Mouse (Mus musculus) embryo, embryonic 11 days (tissue): Measurements from ENCODE around the gene Rasl11b.

ENCODE experiments used
- DNase-seq: peaks from one replicate; pipeline ENCODE4 v3.0.0-alpha.2; 2015

Gene Rasl11b

DNA sequence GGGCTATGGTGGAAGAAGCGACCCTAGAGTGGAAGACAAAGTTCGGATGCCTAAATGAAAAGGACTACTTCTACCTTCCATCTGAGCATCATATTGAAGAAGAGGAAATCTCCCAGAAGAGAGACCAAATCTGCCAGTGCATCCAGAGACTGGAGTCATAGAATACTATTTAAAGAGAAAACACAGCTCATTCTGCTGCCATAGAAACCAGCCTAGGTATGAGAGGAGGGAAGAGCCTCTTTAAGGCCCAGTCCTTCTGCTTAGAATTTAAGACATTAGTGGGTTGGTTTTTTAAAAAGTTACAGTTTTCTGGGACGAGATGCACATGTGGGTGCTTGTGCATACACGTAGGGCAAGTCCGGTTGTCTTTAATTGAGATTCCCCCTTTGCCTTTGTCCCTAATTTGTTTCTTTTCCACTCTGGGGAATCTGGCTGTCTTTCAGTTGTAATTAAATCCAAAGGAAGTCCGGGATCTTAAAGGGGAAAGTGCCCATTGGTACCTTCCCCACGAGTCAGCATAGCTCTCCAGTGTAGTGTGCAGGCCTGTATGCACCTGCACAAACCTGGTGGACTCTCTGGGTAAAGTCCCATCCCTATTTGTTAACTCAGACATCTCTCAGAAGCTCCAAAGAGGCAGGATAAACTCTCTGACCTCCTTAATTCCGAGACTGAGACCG is 5.5 kb upstream of the Rasl11b start:
- no peak for DNase-seq

DNA sequence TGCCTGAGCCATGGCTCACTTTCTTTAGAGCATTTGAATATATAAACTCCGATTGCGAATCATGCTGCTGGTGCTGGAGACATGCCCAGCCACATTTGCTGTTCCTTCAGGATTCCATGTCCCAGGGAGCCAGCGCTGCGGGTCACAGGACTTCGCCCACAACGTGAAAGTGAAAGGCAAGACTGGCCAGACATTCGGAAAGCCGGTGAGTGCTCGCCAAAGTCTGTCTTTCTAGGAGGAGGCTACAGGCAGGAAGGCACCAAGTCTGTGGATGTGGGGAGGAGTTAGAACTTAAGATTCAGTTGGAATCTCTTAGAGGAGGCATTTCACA is 5.0 kb upstream of the Rasl11b start:
- no peak for DNase-seq

DNA sequence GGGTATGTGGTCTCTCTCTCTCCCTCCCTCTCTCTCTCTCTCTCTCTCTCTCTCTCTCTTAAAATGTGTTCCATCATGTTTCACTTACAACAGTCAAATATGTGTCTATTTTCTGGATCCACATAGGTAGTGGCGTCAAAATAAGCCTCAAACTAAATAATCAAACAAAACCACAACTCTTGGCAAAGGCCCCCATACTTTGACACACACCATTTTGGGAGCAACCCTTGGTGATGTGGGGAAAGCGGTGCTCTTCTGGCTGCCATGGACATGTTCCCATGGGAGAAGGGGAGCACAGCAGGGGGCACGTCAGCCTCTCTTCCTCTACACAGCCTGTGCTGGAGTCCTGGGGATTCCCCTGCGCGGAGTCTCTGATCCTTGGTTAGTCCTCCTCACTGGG is 4.2 kb upstream of the Rasl11b start:
- DNase-seq, result no peak

DNA sequence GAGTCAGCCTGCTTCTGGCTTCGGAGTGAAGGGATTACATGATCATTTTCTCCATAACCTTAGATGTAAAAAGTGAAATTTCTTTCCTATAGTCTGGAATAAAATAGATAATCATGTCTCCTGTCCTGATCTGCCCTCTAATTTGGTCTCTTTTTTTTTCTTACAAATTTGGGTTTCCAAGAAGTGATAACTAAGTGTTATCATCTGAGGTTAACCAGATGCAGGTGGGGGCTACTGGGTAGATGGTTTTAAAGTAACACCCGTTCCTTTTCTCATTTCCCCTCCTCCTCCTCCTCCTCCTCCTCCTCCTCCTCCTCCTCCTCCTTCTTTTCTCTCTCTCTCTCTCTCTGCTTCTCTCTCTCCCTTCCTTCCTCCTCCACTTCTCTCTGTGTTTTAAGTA is 2.1 kb upstream of the Rasl11b start:
- DNase-seq, result no peak

DNA sequence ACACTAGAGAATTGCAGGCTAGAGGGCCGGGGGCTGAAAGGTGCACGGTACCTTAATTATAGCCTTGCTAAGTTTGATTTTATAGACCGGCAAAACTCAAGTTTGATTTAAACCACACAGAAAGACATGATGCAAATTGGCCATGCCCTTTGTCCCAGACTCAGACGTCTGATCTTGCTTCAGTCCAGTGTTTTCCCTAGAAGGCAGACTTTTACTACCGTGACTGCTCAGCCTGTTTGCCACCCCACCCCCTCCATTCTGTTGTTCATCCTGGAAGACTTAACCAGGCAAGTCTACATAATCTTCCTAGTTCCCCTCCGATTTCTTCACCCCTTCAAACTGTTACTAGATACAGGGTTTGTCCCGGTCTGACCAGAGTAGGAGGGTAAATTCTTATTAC is 1.5 kb upstream of the Rasl11b start:
- no peak for DNase-seq

DNA sequence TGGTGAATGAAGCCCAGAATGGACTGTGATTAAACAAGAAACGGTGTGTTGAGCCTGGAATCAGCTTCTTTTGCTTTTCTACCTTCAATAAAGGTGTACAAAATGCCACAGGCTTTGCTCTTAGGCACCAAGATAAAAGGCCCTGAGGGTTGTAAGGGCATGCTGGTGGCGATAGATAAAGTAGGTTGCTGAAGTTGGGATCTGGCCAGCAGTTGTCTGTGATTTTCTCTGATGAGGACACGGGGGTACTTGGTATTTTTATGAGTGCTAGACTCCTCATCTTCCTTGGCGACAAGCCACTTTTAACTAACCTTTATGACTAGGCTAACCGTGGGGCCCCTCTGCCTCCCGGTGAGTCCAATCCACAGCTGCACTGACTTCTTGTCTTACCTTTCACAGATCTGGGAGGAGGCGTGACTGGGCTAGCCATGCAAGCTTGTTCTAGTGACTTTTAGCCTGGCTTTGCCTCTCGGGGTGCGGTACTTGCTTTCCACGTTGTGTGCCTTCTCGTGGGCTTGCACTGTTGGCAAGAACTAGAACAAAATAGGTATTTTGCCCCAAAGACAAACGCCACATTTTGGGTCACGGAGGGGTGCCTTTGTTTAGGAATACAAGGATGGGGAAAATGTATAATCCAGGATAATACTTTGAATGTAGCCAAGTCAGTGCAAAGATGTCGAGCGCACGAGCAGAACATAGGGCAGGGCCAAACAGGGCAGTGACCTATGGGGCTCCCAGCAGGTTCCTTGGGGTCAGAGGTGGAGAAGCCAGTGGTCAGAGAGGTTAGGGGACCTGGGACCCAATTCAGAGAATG is 852 bp upstream of the Rasl11b start:
- no peak for DNase-seq

DNA sequence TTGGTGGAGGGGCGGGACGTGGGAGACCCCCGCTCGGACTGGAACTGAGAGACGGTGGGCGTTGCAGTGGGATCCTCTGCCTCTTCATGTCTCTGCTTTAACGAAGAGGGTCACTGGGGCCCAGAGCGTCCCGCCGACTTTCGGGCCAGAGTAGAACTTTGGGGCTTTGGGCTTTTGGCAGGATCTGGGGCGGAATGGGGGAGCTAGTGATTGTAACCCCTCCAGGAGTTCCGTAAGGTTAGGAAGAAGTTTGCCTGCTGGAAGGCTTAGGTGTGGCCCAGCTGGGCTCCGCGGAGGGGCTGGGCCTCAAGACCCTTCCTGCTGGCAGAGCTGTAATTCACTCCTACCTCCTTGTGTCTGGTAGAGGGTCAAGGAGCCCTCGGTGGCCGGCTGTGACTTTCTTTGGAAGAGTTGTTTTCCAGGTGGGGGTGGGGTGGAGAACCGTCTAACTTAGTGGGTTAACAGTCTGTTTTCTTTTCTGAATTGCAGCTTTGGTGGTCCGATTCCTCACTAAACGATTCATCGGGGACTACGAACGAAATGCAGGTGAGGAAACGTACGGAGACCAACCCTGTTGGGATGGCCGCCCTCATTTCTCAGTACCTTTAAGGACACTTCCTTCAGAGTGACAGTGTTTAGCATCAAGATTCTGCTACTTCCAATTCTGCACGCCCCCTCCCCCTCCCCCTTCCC is 674 bp downstream of the Rasl11b start:
- peak; percentile 66 for DNase-seq

DNA sequence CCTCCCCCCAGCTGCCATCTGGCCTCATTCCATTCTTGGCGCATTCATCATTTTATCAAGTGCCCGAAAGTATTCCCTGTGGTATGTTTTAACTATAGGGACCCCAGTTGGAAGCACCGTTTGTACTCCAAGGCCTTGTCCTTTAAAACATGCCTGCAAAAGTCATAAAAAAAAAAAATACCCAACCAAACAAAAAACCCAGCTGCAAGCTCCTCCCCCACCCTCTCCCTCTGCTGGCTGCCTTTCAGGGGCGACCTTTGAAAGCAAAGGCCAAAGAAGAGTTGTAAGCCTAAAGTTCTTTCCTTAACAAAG is 1.2 kb downstream of the Rasl11b start:
- peak; percentile 70 for DNase-seq

DNA sequence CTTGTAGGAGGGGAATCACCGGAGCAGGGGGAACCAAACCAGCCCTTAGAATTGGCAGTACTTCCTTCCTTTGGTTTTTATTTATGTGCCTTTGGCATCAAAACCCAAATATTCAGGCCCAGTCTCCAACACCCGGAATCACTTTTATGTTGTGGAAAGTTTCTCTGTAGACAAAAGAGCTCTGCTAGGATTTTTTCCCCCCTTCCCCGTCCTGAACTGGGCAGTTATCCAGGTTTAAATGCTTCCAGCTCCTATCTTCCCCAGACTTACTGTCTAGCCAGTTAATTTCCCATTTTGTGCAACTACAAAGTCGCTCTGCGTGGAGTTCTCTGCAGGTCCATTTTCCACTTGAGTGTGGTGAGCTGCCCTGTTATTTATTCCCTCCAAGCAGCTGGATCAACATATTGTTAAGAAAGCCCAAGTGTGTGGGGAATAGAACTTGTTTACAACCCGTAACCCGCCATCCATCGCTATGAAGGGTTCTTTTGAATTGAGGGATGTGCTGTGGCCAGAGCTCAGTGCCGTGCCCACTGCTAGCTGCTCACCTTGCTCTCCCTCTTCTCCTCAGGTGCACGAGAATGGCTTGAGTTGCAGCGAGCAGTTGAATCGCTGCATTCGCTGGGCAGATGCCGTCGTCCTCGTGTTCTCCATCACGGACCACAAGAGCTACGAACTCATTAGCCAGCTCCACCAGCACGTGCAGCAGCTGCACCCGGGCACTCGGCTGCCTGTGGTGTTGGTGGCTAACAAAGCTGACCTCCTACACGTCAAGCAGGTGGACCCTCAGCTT is 2.6 kb downstream of the Rasl11b start:
- DNase-seq, result no peak

DNA sequence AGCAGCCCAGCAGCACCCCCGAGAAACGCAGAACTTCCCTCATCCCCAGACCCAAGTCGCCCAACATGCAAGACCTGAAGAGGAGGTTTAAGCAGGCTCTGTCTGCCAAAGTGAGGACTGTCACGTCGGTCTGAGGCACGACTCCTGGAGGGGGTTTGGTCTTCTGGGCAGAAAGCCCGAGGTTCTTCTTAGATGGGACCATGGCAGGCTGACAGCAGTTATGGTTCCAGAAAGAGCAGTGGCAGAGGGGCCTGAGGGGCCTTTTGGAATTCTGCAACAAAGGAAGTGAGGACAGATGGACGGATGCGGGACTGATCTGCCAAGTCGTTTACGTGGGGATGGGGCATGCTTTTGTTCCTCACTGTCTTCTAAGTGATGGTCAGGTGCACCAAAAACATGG is 3.4 kb downstream of the Rasl11b start:
- no peak for DNase-seq

DNA sequence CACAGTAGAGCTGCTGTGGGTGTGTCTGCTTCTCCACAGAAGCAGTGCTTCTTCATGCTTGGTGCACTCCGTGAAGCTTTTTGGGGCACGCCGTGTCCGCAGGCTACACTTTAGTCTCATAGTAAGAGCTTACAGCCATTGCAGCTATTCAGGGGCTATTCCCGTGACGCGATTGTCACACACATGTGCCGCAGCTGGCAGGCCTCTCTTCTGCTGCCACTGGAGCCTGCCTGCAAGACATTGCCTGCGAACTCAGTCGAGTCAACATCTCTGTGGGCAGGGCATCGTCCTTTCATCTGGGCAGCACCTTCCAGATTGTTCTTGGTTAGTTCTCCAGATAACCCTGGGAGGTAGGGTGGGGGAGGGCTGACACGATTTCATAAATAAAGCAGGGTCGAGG is 4.7 kb downstream of the Rasl11b start:
- DNase-seq, result no peak

DNA sequence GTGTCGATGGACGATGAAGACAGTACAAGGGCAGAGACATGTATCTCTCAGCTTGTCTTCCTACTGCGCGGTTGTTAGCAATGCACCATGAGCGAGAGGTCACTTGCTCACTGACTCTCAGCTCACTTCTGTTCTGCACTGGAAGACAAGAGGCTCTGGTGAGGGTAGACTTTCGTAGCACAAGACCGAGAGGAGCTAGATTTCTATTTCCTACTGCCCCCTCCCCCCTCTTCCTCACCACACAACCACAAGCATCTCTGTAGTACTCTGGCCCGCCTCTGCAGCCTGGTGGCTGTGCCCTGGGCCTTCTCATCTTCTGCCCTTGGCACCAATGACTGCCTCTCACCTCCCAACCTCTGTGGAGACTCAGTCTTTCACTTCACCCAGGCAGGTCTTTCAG is 5.4 kb downstream of the Rasl11b start:
- no peak for DNase-seq

DNA sequence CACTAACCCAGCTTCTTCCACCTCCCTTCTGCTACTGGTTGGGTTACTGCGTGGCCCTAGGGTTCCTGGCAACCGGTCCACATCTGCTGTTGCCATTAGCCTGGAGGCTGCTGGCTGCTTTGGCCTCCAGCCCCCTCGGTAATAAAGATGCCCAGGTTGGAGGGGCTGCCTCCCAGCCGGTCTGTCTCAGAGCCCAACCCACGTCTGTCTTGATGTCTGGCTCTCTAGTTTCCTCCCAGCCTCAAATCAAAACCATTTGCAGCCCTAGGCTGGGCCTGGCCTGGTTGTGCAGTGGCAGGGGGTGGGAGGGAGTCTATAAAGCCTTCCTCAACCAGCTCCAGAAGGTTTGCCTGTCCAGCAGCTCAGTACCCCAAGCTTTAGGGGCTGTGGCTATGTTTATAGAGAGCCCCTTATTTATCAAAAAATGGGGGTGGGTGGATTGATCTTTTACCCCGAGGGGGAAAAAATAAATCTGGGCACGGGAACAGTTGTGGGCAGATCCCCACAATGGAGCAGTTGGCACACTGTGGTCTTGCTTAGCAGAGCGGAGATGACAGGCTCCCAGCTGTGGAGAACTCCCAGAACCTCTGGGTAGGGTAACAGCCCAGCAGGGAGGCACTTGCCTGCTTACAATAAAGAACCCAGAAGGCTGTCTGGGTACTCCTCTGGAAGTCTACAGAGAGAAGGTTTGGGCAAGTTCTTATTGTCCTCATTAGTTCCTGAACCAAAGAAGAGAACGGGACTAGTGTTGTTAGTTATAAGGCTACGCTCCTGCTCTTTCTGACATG is 6.7 kb downstream of the Rasl11b start:
- DNase-seq, result peak; percentile 79

DNA sequence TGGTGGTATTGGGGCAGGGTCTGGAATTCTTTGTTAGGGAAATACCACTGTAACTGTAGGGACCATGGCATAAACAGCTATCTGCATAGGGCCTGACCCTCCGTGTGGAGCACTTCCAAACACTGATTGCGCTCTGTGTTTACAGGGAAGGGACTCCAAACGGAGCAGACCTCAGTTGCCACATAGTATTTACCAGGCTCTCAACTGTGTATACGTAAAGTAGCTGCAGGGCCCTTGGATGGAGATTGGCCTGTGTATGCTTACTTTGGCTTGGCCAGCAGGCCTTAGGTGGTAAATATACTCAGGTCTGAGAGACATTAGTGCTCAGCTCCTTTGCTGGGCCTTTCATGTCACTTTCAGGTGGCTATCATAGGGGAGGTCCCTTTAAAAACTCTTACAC is 7.4 kb downstream of the Rasl11b start:
- no peak for DNase-seq

DNA sequence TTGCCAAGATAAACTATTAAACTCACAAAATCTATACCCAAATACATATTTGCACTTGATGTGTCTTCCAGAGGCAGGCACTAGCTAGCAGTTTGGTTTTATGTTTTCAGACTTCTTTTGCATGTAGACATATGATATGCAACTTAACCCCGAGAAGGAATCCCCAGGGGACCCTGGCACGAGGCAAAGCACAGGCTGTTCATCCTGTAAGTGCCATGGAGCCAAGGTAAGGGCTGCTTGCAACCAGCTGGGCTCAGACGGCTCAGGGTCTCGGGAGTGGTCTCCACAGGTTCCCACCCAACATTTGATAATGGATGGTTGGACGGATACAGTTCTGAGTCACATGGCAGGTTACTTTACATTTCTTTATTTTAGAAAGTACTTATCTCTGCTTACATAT is 9.4 kb downstream of the Rasl11b start:
- DNase-seq, result no peak

DNA sequence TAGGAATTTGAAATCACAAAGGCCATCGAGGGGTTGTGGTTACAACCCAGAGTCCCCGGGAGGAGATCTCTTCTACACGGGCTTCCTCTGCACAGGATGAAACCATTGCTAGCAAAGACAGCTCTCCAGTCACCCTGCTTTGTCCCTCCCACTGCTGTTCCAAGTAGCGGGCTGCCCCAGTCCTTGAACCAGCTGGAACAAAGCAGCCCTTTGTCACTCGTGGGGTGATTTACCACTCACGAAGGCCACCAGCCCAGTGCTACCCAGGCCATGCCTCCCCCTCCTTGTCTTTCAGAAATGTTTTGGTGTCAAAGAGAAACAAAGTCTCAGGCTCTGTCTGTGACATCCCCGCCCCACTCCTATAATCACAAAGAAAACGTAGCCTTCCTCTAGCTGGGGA is 10.4 kb downstream of the Rasl11b start:
- DNase-seq, result peak; percentile 44

DNA sequence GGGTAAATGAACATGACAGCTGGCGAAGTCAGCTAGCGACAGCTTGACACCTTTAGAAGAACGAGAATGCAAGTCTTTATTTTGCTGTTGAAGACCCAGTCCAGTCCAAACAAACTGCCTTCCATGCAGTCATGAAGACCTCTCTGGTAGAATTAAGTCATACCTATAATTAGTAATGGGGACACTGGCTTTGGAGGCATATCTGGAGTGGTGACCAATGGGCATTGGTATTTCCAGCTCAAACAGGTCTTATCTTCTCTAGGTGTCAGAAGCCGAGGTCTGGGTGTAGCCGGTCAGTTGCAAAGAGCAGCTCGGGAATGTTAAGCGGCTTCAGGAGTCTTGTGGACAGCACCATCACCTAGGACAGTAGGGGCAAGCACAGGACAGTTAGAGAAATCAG is 11.0 kb downstream of the Rasl11b start:
- DNase-seq, result no peak

DNA sequence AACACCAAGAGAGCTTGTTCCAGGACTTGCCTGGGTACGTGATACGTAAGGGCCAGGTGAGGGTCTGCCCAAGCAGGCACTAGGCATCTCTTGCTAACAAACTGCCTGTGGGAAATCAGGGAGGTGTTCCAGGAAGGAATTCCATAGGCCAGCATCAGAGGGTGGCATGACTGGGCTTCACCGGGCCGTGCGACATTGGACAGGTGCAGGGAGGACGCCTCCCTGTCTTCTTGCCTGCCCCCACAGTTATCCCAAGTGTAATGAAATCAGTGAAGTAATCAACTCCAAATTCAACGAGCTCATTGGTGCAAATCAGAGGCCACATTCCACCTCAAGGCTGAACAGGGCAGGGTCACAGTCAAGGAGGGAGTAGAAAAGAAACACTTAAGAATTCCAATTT is 11.6 kb downstream of the Rasl11b start:
- DNase-seq, result no peak

DNA sequence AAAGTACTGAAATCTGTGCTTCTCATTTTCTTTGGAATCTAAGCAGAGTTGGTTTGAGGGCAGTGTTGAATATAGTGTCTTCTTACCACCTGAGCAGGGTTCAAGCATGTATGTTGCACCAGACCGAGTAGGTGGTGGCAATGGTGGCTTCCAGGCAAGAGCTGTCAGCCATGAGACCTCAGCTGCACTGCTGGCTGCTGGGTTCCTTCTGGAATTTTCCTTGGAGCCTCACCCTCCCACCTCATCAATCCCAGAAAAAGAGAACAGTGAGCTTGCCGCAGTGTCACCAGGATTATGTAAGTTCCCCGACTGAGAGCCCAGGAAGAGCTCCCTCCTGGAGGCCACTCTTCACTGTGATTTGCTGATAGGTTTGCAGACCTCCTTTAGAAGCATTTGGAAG is 12.1 kb downstream of the Rasl11b start:
- no peak for DNase-seq

DNA sequence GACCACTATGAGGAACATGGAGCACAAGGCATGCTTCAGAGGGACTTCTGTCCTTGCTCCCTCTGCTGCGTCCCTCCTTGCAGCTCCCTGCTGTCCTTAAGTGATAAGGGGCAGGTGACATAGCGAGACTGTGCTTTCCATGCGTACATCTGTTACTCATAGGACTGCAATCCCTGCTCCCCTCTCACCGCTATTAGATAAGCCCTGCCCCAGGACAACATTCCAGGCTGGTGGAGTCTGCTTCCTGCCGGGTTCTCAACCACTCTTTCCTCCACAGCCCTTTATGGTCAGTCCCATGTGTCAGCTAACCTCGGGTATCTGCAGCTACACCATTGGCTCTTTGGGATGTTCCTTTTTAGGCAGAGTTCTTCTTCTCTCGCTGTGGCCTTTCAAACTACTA is 13.4 kb downstream of the Rasl11b start:
- DNase-seq, result no peak

DNA sequence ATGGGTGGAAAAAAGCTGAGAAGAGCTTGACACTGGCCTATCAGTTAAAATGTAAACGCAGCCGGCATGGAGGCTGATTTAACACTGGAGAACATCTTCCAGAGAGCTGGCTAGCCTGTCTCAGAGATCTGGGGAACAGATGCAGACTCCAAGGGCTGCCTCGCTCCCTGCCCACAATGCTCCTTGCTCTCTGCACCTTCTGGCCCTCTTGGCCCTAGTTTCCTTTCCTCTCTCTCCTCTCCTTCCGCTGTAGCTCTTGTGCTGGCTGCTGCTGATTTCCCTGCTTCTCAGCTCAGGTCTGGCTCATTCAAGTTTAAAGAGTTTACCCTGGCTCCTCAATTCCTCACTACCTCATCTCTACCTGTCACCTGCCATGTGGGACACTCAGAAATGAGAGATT is 14.6 kb downstream of the Rasl11b start:
- no peak for DNase-seq

DNA sequence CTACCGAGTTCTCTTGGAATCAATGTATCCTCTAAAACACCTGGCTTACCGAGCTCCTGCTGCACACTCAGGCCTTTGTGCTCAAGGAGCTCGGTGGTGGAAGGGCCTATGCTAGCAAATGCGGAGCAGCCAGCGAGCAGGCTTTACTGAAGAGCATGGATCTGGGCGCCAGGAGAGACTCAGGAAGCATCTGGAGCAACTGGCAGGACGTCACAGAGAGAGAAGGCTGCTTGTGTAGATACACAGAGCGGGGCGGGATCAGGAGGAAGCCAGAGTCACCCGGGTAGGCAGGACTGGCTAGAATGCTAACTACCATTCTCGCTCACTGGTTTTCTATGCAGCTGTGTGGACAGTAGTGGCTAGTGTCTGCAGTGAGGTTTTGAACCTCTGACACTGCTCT is 16.3 kb downstream of the Rasl11b start:
- DNase-seq, result no peak
